Mouse (Mus musculus): ENCODE measurements around the gene Snrpa. TPM values are rescaled to one million over a fixed set of nuclear protein-coding genes. Genes with fewer than 3 reads are reported as not detected.
A peak's percentile ranks its signal among the peaks of the same experiment; 100 is the strongest.

Snrpa gene
- polyA plus RNA-seq, 1 experiment from 2014 or later: 207 TPM

DNA sequence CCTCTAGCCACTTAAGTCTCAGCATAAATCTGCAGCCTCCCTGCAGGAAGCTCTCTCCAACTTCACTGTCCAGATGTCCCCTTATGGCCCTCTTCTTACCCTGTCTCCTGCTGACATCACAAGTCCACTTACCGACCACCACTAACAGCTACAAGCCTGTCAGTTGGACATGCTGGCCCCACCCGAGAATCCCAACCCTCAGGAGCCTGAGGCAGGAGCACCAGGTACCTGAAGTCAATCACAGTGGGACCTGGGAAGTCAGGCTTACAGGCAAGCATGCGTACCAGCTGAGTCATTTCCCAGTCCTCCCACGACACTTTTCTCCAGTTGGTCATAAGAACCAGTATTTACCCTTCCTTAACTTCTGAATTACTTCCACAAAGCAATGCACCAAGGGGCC is 2.3 kb downstream of the Snrpa start:
- ATAC-seq (ENCODE audit: low read depth): no peak
- H3K9ac ChIP-seq (replicated peaks; ENCODE audit: low read depth, low read length): 0 out of 2 replicates have a peak overlapping the region, but pooled peaks have one; percentile 32
- H3K27me3 ChIP-seq (ENCODE audit: control insufficient read depth, insufficient read depth, low read length): no peaks in the 10 kb centered on the region
- H3K4me2 ChIP-seq (ENCODE audit: low read depth, low read length): peak overlapping the region; percentile 5; the same call in 1 of the 2 replicates
- H3K4me3 ChIP-seq (ENCODE audit: low read depth, low read length): no peak overlapping the region
- no peaks in the 10 kb centered on the region for H3K9me3 ChIP-seq (ENCODE audit: control insufficient read depth, low read length)
- 87% methylated on average over 4 of the region's 4 CpGs for WGBS
- H3K4me1 ChIP-seq (ENCODE audit: control insufficient read depth, insufficient read depth, low read length): peaks cover 18% of the 10 kb centered on the region
- no peak overlapping the region for H3K27ac ChIP-seq (ENCODE audit: low read depth, low read length)
- H3K36me3 ChIP-seq (ENCODE audit: control insufficient read depth, insufficient read depth, low read length): peaks cover 37% of the 10 kb centered on the region

DNA sequence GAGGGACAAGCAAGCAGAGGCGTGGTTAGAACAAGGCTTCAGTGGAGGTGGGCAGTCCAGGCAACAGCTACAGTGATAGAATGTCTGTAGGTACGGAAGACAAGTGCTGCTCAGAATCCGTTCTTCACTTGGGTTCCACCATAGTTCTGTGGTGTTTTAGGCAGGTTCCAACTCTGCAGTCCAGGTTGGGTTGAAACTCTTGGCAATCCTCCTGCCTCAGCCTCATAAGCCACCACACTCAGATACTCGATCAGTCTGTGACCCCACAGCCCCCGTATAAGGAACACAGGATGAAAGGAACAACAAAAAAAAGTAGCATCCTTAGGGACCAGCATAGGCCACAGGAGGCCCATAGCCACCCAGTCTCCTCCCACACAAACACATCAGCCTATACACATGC is 3.6 kb downstream of the Snrpa start:
- Histone ChIP-seq H3K36me3 (ENCODE audit: control insufficient read depth, insufficient read depth, low read length) (peaks cover 47% of the 10 kb centered on the region), H3K9me3 (ENCODE audit: control insufficient read depth, low read length) (no peaks in the 10 kb centered on the region), H3K27me3 (ENCODE audit: control insufficient read depth, insufficient read depth, low read length) (no peaks in the 10 kb centered on the region), H3K27ac (ENCODE audit: low read depth, low read length) (no peak overlapping the region), H3K4me3 (ENCODE audit: low read depth, low read length) (no peak overlapping the region), H3K4me1 (ENCODE audit: control insufficient read depth, insufficient read depth, low read length) (peaks cover 18% of the 10 kb centered on the region), H3K4me2 (ENCODE audit: low read depth, low read length) (no peak overlapping the region), H3K9ac (replicated peaks; ENCODE audit: low read depth, low read length) (no peak overlapping the region)
- WGBS: 100% methylated on average over 5 of the region's 5 CpGs
- ATAC-seq (ENCODE audit: low read depth): no peak

DNA sequence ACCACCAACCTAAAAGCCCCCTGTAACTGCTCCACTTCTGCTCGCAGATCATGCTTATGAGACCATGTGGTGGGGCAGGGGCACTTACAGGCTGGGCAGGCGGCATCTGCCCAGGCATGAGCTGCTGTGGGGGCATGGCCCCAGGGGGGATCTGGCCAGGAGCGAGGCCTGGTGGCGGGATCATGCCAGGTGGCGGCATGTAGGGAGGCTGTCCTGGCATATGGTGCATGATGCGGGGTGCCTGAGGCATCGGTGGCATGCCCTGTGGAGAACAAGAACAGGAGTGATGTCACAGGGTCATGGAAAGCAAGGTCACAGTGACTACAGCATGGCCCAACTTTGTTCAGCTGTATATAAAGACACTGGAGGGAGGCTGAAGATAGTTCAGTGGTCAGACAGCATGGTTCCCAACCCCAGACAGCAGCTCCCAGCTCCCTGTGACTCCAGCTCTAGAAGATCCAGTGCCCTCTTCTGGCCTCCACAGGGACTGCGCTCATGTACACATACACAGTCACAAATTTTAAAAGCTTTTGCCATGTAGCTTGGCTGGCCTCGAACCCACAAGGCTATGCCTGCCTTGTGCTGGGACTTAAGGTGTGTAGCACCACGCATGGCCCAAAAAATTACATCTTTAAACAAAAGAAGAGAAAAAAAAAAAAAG is 6.7 kb downstream of the Snrpa start:
- Histone ChIP-seq H3K4me1 (ENCODE audit: control insufficient read depth, insufficient read depth, low read length) (peaks cover 10% of the 10 kb centered on the region), H3K36me3 (ENCODE audit: control insufficient read depth, insufficient read depth, low read length) (peaks cover 66% of the 10 kb centered on the region), H3K27ac (ENCODE audit: low read depth, low read length) (no peak overlapping the region), H3K4me3 (ENCODE audit: low read depth, low read length) (no peak overlapping the region), H3K9me3 (ENCODE audit: control insufficient read depth, low read length) (no peaks in the 10 kb centered on the region), H3K27me3 (ENCODE audit: control insufficient read depth, insufficient read depth, low read length) (no peaks in the 10 kb centered on the region), H3K4me2 (ENCODE audit: low read depth, low read length) (no peak overlapping the region), H3K9ac (replicated peaks; ENCODE audit: low read depth, low read length) (no peak overlapping the region)
- WGBS: 87% methylated on average over 10 of the region's 10 CpGs
- ATAC-seq (ENCODE audit: low read depth): no peak

DNA sequence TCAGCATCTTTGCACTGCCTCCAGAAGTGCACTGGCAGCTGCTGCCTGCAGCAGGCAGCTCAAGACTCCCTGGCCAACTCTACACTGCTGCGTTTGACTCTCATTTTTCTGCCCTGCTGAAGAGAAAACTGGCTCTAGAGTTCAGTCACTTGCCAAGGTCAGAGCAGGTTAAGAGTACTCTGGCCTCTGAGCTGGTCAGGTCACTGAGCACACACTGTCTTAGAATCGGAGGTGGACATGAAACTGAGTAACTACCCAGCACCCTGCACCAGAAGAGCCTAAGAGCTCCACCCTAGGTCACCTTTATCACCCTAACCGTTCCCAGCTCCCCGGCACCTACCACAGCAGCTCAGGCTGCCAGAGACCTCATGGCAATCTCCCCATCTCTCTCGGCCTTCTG is 10.1 kb downstream of the Snrpa start:
- no peaks in the 10 kb centered on the region for H3K27me3 ChIP-seq (ENCODE audit: control insufficient read depth, insufficient read depth, low read length)
- H3K36me3 ChIP-seq (ENCODE audit: control insufficient read depth, insufficient read depth, low read length): peaks cover 59% of the 10 kb centered on the region
- H3K27ac ChIP-seq (ENCODE audit: low read depth, low read length): no peak overlapping the region
- no peak overlapping the region for H3K4me2 ChIP-seq (ENCODE audit: low read depth, low read length)
- no peak overlapping the region for H3K4me3 ChIP-seq (ENCODE audit: low read depth, low read length)
- WGBS: 95% methylated on average over 5 of the region's 5 CpGs
- no peak for ATAC-seq (ENCODE audit: low read depth)
- H3K4me1 ChIP-seq (ENCODE audit: control insufficient read depth, insufficient read depth, low read length): no peaks in the 10 kb centered on the region
- no peaks in the 10 kb centered on the region for H3K9me3 ChIP-seq (ENCODE audit: control insufficient read depth, low read length)
- no peak overlapping the region for H3K9ac ChIP-seq (replicated peaks; ENCODE audit: low read depth, low read length)

DNA sequence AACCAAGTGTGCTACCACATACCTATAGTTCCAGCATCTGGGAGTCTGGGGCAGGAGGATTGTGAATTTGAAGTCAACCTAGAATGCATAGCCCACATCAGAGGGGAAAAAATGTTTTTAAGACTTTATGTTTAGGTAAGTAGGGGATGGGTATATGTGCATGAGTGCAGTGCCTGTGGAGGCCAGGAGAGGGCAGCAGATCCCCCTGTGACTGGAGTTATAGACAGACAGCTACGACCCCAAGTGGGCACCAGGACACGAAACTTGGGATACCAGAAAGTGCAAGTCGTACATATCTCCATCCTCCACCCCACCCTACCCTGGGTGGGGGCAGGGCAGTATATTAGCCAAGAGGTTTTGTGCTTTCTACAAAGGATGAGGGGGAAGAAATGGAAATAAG is 11.1 kb downstream of the Snrpa start:
- peaks cover 49% of the 10 kb centered on the region for H3K36me3 ChIP-seq (ENCODE audit: control insufficient read depth, insufficient read depth, low read length)
- no peak for ATAC-seq (ENCODE audit: low read depth)
- no peak overlapping the region for H3K4me2 ChIP-seq (ENCODE audit: low read depth, low read length)
- H3K9ac ChIP-seq (replicated peaks; ENCODE audit: low read depth, low read length): no peak overlapping the region
- H3K4me3 ChIP-seq (ENCODE audit: low read depth, low read length): no peak overlapping the region
- 76% methylated on average over 3 of the region's 3 CpGs for WGBS
- H3K4me1 ChIP-seq (ENCODE audit: control insufficient read depth, insufficient read depth, low read length): no peaks in the 10 kb centered on the region
- H3K27ac ChIP-seq (ENCODE audit: low read depth, low read length): no peak overlapping the region
- H3K9me3 ChIP-seq (ENCODE audit: control insufficient read depth, low read length): no peaks in the 10 kb centered on the region
- H3K27me3 ChIP-seq (ENCODE audit: control insufficient read depth, insufficient read depth, low read length): no peaks in the 10 kb centered on the region

DNA sequence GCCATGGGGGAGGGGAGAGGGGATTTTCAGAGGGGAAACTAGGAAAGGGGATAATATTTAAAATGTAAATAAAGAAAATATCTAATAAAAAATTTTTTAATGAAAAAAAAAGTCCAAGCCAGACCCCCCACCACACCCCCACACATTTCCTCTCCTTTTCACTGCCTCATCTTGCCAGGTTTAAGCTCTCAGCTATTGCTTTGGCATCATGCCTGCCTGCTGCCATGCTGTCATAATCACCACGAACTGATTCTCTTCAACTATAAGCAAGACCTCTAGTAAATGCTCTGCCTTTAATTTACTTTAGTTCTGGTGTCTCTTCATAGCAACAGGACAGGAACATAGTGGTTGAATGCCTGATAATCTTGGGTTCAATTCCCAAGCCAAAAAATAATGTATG is 13.6 kb downstream of the Snrpa start:
- Histone ChIP-seq H3K4me1 (ENCODE audit: control insufficient read depth, insufficient read depth, low read length) (peaks cover 5% of the 10 kb centered on the region), H3K4me2 (ENCODE audit: low read depth, low read length) (no peak overlapping the region), H3K9ac (replicated peaks; ENCODE audit: low read depth, low read length) (no peak overlapping the region), H3K27me3 (ENCODE audit: control insufficient read depth, insufficient read depth, low read length) (no peaks in the 10 kb centered on the region), H3K27ac (ENCODE audit: low read depth, low read length) (no peak overlapping the region), H3K9me3 (ENCODE audit: control insufficient read depth, low read length) (no peaks in the 10 kb centered on the region), H3K4me3 (ENCODE audit: low read depth, low read length) (no peak overlapping the region), H3K36me3 (ENCODE audit: control insufficient read depth, insufficient read depth, low read length) (peaks cover 28% of the 10 kb centered on the region)
- WGBS: 85% methylated on average over 1 of the region's 1 CpGs
- no peak for ATAC-seq (ENCODE audit: low read depth)

DNA sequence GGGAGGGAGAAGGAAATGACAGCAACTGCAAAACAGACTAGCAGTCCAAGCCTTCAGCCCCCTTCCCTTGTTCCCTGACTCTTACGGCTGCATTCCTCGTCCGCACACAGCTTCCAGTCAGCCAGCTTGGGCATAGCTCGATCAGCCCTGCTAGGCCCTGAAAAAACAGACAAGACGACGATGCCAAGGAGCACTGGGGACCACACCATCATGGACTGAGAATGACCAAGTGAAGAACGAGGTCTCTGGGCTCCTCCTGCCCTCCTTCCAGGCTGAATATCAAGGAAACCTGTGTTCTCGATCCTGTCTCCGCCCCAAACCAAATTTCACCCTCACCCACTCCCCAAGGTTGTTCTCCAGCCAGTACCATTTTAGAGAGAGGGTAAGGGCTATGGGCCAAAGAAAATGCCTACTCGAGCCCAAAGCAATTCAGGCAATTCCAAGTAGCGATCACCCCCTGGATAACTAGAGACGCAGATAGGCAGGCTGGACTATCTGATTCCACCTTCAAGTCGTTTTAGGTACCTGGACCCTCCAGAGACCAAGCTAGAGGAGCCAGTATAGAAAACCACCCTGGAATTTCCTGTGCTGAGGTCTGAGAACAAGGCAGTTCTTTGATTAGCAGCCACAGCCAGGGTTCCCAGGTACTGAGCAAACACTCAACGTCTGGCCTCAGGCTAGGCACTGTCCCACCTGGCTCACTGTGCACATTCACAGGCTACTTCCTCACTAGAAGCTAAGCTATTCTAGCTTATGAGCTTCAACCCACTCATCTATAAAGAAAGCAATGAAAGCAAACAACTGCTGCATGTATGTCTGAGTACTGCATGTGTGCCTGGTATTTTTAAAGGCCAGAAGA is 15.0 kb downstream of the Snrpa start, which contains the start of the genes Gm21983 and Mia:
Gene Gm21983 (minus strand): TSS at position 250 of the 859 bp plus-strand sequence.
Gene Mia (minus strand): TSS at position 321 of the 859 bp plus-strand sequence.
- no peak within 1 kb of the TSS for H3K4me3 ChIP-seq (ENCODE audit: low read depth, low read length)
- H3K36me3 ChIP-seq (ENCODE audit: control insufficient read depth, insufficient read depth, low read length): peaks cover 16% of the 10 kb centered on the region
- no peak for ATAC-seq (ENCODE audit: low read depth)
- peaks cover 5% of the 10 kb centered on the region for H3K4me1 ChIP-seq (ENCODE audit: control insufficient read depth, insufficient read depth, low read length)
- no peaks in the 10 kb centered on the region for H3K9me3 ChIP-seq (ENCODE audit: control insufficient read depth, low read length)
- H3K4me2 ChIP-seq (ENCODE audit: low read depth, low read length): no peak within 1 kb of the TSS
- peak within 1 kb of the TSS; percentile 82; the same call in 1 of the 2 replicates for H3K27ac ChIP-seq (ENCODE audit: low read depth, low read length)
- no peak within 1 kb of the TSS for H3K9ac ChIP-seq (replicated peaks; ENCODE audit: low read depth, low read length)
- H3K27me3 ChIP-seq (ENCODE audit: control insufficient read depth, insufficient read depth, low read length): no peaks in the 10 kb centered on the region
- 68% methylated on average over 14 of the region's 14 CpGs for WGBS

DNA sequence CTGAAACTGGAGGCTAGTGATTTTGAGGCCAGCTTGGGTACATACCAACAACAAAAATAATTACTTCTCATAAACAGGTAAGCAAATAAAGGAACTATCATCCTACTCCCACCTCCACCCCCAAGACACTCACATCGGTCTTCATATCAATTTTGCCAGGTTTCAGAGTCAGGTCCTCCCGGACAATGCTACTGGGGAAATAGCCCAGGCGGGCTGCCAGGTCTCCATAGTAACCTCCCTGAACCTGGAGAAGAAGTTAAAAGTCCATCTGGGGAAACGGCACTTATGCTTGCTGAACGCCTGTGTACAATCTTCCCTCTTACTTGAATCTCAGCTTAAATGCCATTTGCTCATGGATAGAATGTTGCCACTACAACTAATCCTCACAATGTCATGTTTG is 16.0 kb downstream of the Snrpa start:
- Histone ChIP-seq H3K27ac (ENCODE audit: low read depth, low read length) (0 out of 2 replicates have a peak overlapping the region, but pooled peaks have one; percentile 82), H3K4me3 (ENCODE audit: low read depth, low read length) (no peak overlapping the region), H3K4me1 (ENCODE audit: control insufficient read depth, insufficient read depth, low read length) (peaks cover 5% of the 10 kb centered on the region), H3K27me3 (ENCODE audit: control insufficient read depth, insufficient read depth, low read length) (no peaks in the 10 kb centered on the region), H3K4me2 (ENCODE audit: low read depth, low read length) (no peak overlapping the region), H3K9ac (replicated peaks; ENCODE audit: low read depth, low read length) (no peak overlapping the region), H3K36me3 (ENCODE audit: control insufficient read depth, insufficient read depth, low read length) (peaks cover 13% of the 10 kb centered on the region), H3K9me3 (ENCODE audit: control insufficient read depth, low read length) (no peaks in the 10 kb centered on the region)
- WGBS: 45% methylated on average over 5 of the region's 5 CpGs
- no peak for ATAC-seq (ENCODE audit: low read depth)

Data from neural tube, embryonic 14.5 days (tissue).